Mouse (Mus musculus): ENCODE data around the gene Fam219b.

Gene Fam219b

DNA sequence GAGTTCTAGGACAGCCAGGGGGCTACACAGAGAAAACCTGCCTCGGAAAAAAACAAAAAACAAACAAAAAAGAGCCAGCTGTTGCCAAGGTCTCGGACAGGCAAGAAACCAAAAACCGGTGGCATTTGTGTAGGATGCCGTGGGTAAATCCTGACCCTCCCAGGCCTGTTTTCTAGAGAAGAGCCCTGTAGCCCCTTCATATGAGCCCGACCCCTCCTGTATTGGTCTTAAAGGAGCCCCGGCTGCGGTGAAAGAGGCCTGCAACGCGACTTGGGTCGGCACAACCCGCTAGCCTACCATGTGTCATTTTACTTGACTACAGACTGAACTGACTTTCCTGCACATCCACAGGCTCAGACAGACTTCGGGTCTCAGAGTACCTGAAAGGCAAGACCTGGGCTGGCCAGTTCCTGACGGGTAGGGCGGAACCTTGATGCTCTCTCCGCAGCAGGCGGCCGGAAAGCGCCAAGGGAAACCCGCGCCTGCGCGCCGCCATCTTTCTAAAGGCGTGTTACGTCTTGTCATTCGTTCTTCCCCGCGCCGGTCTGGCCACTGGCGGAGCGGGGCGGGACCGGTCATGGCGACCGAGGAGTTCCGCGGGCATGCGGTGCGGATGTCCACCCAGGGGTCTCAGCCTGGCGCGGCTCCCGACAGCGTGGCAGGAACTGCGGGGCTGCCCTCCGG lies at the start of gene Fam219b:
Gene Fam219b (plus strand): TSS at position 485 of the 684 bp plus-strand sequence.
- peak; percentile 84 for DNase-seq (ENCODE audit: low read depth, low spot score)

DNA sequence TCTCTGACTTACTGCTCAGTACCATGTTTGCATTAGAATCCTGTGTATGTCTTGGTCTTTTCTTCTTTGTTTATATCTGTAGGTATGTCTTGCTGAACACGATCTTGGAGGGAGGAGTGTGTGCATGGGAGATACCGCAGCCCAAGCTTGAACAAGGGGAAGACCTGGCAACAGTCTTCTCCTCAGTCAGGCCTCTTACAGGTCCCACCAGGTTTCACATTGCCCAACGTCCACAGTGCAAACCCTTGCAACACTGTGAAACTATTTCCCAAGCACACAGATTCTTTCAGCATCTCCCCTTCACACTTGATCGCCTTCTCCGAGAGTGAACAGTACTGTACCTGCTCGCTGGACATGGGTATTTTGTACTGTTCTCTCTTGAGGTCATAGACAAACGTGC lies 49.5 kb upstream of the Fam219b start:
- no peak for DNase-seq (ENCODE audit: low read depth, low spot score)

DNA sequence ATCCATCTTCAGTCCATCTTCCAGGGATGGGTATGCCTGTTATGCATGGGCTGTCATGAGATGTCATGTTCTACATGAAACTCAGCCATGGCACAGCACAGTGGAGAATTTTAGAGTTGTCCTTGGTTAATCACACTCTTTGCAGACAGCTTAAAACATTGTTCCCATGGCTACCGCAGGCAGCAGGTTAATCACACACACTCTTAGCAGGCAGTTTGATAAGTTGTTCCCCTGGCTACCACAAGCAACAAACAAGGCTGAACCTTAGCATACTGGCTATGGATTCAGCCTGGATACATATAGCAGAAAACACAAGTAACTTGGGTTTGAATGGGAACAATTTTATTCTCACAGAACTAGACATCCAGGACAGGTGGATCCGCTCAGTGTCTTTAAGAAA lies 43.8 kb upstream of the Fam219b start:
- DNase-seq (ENCODE audit: low read depth, low spot score) = no peak

DNA sequence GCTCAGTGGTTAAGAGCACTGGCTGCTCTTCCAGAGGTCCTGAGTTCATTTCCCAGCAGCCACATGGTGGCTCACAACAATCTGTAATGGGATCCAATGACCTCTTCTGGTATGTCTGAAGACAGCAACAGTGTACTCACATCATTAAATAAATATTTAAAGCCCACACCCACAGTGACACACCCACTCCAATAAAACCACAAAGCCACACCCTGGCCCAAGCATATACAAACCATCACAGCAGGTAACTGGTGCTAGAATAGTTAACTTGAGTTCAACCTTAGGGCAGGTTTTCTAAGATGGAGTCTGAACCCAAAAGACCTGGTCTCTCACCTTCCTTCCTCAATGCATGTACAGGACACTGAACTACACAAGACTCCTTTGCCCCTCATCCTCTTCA lies 42.4 kb upstream of the Fam219b start:
- DNase-seq (ENCODE audit: low read depth, low spot score) = no peak

DNA sequence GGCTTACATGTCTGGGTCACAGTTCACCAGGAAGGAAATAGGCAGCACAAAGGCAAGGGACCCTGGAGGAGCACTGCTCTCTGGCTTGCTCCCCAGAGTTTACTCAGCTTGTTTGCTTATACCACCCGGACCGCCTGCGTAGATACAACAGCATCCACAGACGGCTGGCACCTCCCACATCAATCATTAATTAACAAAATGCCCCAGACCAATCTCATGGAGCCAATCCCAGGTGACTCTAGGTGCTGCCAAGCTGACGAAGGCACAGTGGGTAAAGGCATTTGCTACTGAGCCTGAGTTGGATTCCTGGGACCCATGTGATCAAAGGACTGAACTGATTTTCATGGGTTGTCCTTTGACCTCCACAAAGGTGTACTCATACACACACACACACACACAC lies 40.1 kb upstream of the Fam219b start:
- DNase-seq (ENCODE audit: low read depth, low spot score) = no peak

DNA sequence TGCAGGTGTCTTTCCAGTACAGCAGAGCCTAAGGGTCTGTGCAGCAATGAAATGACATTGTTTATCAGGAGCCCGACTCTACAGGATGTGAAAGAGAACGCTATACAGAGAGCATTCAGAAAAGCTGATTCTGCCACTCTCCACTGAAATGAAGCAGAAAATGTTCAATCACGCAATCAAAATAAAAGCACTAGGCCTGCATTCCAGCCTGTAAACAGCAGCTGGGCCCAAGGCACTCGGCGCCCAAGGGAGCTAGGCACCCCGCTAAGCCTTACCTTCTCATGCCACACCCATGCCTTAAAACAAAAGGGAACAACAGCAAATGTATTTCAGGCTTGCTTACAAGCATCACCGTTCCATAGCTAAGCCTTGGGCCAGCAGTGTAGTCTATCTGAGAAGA lies 38.8 kb upstream of the Fam219b start:
- DNase-seq (ENCODE audit: low read depth, low spot score) = no peak

DNA sequence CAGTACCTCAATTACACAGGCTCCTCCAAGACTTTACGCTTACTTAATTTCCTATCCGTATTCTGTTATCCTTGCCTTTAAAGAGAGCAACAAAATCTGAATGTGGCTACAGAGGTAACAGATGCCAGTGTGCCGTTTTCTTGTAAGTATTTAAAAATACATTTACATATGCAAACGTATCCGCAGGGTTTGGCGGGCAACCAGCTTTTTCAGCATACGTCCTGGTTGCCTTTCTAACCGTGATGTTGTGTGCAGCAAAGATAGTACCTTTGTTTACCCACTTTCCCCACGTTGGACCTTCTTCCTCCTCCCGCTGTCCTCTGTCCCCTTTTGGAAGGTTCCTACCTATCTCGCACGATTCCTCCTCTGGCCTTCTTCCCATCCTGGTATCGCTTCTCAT lies 35.9 kb upstream of the Fam219b start:
- no peak for DNase-seq (ENCODE audit: low read depth, low spot score)

DNA sequence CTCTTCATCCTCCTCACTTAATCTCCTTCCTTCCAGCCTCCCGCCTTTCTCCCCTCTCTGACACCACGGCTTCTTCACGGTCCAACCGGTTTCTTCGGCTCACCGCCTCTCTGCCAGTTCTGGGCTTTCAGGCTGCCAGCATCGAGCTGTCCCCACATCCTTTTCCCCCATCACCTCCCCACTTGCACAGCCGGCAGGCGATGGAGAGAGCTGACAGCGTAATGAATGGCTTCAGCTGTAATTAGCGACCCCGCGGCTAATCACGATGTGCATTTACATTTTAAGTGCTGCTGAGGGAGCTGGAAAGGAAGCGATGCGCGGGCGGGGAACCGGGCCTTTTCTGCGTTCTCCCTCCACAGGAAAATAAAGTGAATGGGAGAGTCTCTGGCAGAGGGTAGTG lies 35.5 kb upstream of the Fam219b start:
- peak; percentile 74 for DNase-seq (ENCODE audit: low read depth, low spot score)

DNA sequence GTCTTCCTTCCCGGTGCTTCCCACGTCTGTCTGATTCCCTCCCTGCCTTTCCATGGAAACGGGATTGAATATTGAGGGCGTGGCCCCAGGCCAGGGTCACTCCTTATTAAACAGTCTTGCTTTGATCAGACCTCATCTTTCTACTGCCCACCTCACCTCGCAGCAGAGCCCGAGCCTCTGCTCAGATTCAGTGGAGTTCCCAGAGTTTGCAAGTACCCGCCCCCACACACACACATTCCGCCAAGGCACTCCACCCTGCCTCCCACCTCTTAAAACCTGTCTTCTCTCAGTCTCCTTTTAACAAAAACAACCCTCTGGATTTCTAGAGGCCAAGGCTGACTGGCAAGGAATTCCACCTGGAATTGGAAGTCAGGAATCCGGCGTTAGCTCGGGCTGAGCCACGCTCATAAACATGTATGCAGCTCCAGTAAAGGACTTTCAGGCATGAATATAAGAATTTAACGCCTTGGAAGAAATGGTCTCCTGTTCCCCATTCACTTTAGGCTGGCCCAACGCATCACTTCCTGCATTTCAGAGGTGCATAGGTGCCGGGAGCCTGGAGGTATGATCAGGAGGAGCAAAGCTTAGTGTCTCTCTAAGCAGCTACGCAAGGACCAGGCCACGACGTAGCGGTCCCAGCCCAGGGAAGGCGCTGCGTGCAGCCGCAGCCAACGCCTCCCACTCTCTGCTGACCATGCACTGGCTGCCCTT lies 34.3 kb upstream of the Fam219b start:
- DNase-seq (ENCODE audit: low read depth, low spot score) = peak; percentile 65

DNA sequence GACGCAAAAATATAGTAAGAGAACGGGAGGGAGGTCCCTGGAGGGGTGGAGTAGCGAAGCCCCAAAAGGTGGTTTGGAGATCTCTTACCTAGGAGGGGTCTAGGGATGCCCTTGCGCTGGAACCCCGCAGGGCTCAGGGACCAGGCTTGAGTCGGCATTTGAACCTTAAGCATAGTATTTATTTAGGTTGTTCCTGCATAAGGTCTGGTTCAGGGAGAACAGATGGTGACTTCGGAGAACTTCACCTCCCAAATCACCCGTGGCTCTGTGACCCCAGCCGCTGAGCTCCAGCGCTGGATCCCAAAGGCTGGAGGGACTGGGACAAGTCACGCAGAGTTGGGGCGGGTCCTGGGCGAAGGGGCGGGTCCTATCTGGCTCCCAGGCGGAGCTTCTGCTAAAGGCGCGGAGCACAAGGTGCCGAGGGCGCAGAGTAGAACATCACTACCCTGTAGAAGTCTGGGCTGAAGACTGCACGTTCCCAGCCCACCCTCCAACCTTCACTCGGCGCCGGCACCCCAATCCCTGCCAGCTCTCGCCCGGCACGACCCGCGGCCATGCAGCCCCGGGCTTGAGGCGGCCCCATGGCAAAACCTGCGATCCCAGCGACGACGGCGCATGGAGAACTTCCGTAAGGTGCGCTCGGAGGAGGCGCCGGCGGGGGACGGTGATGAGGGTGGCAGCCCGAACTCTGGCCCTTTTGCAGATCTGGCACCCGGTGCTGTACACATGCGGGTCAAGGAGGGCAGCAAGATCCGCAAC lies 33.5 kb upstream of the Fam219b start, which contains the start of gene Rpp25:
Gene Rpp25 (plus strand): TSS at position 405 of the 759 bp plus-strand sequence.
- no peak for DNase-seq (ENCODE audit: low read depth, low spot score)

DNA sequence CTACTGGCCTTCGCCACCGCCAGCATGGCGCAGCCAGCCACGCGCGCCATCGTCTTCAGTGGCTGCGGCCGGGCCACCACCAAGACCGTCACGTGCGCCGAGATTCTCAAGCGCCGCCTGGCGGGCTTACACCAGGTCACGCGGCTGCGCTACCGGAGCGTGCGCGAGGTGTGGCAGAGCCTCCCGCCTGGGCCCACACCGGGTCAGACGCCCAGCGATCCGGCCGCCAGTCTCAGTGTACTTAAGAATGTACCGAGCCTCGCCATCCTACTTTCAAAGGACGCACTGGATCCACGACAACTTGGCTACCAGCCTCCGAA lies 33.0 kb upstream of the Fam219b start:
- DNase-seq (ENCODE audit: low read depth, low spot score) = no peak

DNA sequence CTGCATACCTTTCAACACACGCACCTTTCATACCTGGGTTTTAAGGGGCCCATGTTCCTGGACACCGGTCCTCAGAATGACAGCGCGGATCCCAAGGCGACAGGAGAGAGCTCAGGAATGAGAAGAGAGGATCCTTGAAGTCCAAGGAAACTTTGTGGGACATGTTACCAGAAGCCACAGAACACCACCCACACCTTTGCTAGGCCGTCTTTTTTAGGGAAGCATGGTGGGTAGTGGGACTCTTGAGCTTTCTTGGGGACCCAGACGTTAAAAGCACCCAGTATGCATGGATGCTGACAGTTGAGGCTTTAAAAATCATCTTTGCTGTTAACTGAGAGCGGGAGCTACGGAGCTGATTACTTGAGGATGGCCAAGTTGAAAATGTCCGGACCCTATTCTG lies 32.4 kb upstream of the Fam219b start:
- DNase-seq (ENCODE audit: low read depth, low spot score) = no peak

DNA sequence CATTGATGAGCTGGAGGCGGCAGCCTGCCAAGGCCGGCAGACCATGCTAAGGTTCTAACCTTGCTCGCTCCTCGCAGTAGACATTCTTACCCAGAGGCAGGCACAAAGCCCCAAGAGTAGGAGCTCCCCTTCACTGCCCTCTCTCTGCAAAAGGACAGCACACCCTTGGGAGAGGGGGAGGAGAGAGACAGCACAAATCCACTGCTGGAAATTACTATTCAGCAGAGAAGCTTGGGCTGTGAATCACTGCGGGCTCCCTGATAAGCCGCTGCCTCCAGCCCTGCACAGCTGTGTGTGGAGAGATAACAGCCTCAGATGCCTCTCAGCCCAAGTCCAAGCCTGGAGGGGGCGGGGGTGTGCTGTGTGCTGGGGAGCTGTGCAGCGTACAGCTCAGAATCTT lies 31.6 kb upstream of the Fam219b start:
- peak; percentile 67 for DNase-seq (ENCODE audit: low read depth, low spot score)

DNA sequence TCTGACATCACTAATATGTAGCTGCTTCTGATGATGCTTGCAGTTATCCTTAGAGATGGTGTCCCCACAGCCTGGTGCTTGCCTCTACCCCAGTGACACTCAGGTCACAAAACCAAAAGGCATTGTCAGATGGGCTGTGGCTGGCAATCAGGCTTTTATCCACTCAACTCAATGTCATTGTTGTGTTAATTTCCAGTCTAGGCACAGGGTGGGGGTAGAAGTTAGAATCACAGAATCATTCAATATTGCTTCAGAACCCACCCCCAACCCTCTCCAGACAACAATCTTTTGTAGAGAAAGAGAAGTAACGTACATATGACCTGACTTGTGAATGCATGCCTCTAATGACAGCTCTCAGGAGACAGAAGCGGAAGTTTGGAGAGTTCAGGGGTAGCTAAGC lies 26.8 kb upstream of the Fam219b start:
- no peak for DNase-seq (ENCODE audit: low read depth, low spot score)

DNA sequence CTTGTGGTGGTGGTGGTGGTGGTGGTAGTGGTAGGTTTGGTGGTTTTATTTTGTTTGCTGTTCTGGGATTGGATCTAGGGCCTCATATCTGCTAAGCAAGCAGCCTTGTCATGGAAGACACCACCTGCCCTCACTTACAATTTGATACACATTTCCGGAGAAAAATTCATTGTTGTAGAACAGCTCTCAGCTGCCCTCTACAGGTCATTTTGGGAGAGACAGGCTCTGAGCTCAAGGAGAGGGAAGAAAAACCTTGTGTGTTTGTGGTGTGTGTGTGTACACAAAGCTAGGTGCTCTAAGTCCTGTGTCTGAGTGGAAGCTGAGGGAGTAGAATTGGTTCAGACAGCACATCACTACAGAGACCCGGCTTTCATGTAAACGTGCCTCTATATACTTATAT lies 20.2 kb upstream of the Fam219b start:
- no peak for DNase-seq (ENCODE audit: low read depth, low spot score)

DNA sequence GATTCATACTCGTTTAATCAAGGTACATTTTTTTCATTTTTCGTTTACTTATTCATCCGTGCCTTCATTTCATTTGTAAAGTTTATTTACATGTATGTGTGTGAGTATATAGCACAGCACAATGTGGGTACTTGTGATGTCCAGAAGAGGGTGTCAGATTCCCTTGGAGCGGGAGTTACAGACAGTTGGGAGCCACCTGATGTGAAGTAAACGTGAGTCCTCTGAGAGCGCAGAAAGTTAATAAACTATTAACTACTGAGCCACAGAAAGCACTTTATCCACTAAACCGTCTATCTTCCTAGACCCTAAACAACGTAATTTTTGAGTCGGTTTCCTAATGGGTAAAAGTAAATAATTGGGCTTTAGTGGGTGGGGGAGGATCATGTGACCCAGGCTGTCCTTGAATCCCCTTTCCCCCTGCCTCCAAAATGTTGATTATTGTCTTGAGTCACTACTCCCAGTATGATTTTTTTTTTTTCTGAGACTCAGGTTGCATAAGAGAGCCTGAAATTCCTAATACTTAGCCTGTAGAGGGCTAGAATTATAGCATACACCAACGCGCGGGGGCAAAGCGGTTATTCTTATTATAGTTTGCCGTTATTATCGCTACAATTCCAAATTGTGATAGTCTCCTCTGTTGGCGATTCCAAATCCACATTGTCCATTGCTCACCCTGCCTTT lies 16.8 kb upstream of the Fam219b start:
- no peak for DNase-seq (ENCODE audit: low read depth, low spot score)

DNA sequence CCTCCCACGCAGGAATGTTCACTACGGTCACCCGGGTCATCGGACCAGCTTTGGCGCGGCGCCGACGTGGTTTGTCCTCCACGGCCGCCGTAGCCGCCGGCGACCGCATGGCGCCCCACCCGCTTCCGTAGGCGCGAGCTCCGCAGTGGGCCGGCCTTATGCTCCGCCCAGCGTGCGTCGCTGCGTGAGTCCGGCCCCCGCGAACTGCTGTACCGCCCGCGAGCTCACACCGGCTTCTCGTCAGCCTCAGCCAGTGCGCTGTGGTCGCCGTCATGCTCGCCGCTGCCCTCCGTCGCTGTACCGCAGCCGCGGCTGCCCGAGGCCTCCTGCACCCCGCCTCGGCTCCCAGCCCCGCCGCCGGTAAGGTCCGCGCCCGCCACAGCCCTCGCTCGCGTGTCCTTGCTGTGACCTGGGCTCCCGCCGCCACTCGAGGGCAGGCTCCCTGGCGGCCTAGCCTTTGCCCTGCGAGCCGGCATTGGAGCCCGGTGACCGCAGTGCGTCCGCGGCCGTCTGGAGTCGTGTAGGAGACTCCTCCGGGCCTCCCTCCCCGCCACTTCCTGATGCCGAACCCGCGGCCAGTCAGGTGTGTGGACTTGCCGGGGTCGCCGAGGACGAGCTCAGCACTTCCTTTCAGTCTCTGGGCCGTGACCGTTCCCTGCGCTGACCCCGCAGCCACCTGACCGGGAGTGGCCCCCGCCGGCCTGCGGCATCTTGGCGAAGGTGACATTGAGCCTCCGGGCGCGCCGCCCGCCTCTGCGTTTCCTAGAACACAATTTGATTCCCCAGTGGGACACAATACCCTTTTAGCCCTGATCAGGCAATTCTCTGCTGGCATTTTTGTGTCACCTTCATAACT lies 16.0 kb upstream of the Fam219b start, which contains the start of gene Cox5a:
Gene Cox5a (plus strand): TSS at position 219 of the 856 bp plus-strand sequence.
- peak; percentile 91 for DNase-seq (ENCODE audit: low read depth, low spot score)

DNA sequence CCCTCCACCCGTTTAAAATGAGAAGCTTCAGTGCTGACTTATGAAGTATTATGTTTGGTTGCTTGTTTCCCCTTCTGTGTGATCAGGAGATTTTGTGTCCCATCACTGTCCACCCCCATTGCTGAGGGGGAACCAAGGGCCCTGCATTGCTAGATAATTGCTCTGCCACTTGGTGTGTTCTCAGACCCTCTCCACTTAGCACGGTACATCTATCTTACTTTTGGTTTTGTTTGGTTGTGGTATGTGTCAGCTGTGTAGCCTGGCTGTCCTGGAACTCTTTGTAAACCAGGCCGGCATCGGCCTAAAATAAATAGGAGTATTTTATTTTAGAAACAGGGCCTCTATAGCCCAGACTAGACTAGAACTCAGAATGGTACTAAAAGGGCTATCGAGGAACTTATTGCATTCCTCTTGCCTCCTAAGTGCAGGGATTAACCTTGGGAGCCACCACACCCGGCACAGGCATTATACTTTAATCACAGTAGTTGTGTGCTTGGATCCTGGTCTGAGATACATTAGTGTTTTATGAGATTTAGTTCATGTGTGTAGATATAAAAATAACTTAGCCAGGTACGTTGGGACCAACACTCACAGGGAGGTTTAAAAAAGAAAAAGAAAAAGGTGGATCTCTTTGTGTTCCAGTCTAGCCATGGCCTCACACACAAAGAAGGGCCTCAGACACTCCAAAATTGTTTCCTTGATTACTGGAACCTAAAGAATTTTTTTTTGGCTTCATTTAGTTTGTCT lies 15.0 kb upstream of the Fam219b start:
- DNase-seq (ENCODE audit: low read depth, low spot score) = no peak

DNA sequence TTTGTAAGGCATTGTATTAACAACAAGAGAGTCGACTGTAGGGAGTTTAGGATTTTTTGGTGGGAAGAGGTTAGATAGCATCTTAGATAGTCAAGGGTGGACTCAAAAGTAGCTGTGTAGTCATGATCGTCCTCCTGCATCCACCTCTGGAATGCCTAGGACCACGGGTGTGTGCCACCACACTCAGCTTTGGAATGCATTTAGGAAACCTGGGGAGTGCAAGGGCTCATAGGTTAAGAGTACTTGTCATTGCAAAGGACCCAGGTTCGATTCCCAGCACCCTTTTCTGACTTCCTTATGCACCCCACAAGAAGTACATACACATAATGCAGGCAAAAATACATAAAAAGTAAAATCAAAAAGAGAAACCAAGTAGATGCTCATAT lies 14.5 kb upstream of the Fam219b start:
- DNase-seq (ENCODE audit: low read depth, low spot score) = no peak

DNA sequence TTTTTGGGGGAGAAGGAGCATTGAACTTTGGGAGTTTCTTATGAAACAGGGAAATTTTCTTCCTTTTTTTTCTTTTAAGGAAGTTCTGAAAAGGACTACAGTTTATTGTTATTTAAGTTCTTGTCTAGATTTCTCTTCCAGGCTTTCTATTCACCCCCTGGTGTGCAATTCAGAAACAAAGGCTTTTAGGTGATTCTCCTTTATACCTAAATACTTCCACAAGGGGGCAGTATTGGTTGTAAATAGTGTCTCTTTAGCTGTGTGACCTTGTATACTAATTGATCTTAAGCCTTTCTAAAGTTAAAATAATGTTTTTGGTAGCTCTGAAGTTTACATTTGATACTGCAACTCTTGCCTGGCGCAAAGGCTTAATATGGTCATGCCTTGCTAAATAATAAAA lies 13.6 kb upstream of the Fam219b start:
- DNase-seq (ENCODE audit: low read depth, low spot score) = no peak

DNA sequence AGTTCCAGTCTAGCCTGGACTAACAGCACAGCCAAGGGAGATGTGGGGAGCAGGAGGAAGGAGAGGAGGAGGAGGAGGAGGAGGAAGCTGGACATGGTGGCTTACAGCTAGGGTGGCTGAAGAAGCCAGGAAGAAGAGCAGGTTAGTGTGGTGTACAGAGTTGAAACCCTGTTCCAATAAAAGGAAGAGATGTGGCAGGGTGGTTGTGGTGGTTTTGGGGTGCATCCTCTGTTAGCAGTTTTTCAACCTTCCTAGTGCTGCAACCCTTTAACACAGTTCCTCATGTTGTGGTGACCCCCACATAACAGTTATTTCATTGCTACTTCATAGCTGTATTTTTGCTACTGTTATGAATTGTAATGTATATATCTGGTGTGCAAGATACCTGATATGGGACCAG lies 12.9 kb upstream of the Fam219b start:
- DNase-seq (ENCODE audit: low read depth, low spot score) = no peak

Data from telencephalon, adult 2 months (tissue).